Mouse (Mus musculus) intestine, postnatal 0 days (tissue): ENCODE measurements around the gene Mtg1. TPM values are rescaled to one million over a fixed set of nuclear protein-coding genes. Genes with fewer than 3 reads are reported as not detected.

ENCODE experiments used
- ATAC-seq: fragments of 200-750 bp; cut with Nextera tagmentation; 2 replicates; pipeline ENCODE4 v1.8.0; 2017; ENCODE audit warnings: mild to moderate bottlenecking, moderate TSS enrichment, moderate library complexity
- H3K27ac ChIP-seq: fragments of 300-500 bp; sonication (generic); 2 replicates; pipeline ENCODE4 v1.5.1; 2014; ENCODE audit warnings: mild to moderate bottlenecking, low read depth, low read length, moderate library complexity
- H3K27me3 ChIP-seq: fragments of 300-500 bp; sonication (generic); replicated peaks from 2 replicates; pipeline ENCODE4 v1.6.1; 2014; ENCODE audit warnings: low read length, mixed read lengths; ENCODE audit not compliant: control insufficient read depth, insufficient read depth
- H3K36me3 ChIP-seq: fragments of 300-500 bp; sonication (generic); 2 replicates; pipeline ENCODE4 v1.6.1; 2014; ENCODE audit warnings: mild to moderate bottlenecking, moderate library complexity; ENCODE audit not compliant: control insufficient read depth, insufficient read depth
- H3K4me1 ChIP-seq: fragments of 300-500 bp; sonication (generic); replicated peaks from 2 replicates; pipeline ENCODE4 v1.6.1; 2014; ENCODE audit warnings: antibody characterized with exemption, low read length, mixed read lengths; ENCODE audit not compliant: control insufficient read depth, insufficient read depth
- H3K4me2 ChIP-seq: fragments of 300-500 bp; sonication (generic); replicated peaks from 2 replicates; pipeline ENCODE4 v1.6.1; 2014; ENCODE audit warnings: low read depth, mild to moderate bottlenecking, moderate library complexity
- H3K4me3 ChIP-seq: fragments of 300-500 bp; sonication (generic); 2 replicates; pipeline ENCODE4 v1.5.1; 2014; ENCODE audit warnings: low read depth, low read length
- H3K9ac ChIP-seq: fragments of 300-500 bp; sonication (generic); 2 replicates; pipeline ENCODE4 v1.6.1; 2014; ENCODE audit warnings: mild to moderate bottlenecking, low read depth, low read length
- H3K9me3 ChIP-seq: fragments of 300-500 bp; sonication (generic); 2 replicates; pipeline ENCODE4 v1.6.1; 2016; ENCODE audit warnings: mixed run types; ENCODE audit not compliant: control insufficient read depth
- CTCF ChIP-seq: sonication (generic); IDR thresholded peaks from 2 replicates; pipeline ENCODE4 v1.5.1; 2016; ENCODE audit warnings: low read depth, mild to moderate bottlenecking, control low read depth, antibody characterized with exemption, moderate library complexity
- WGBS: fragments of 180-500 bp; shearing (Covaris S2); extraction: QIAGEN DNeasy Blood & Tissue Kit; methylation state at CpG from one replicate; pipeline ENCODE4 v1.1.7; 2014; 5-methylcytosine and 5-hydroxymethylcytosine counted together
- polyA plus RNA-seq: library from polyadenylated mRNA; unstranded; fragments of >200 nt; fragmentation: Nextera tagmentation; extraction: Ambion mirVana; gene quantifications from 2 replicates; pipeline ENCODE4 v1.2.1, GENCODE M21; 2015

The Mtg1 gene
- polyA plus RNA-seq, 1 experiment from 2014 or later: 15.7 TPM

GRCm38 (mm10) chr7:140192445-140192844 lies 55.1 kb downstream of the Mtg1 start:
- TF ChIP-seq CTCF: no peak
- WGBS: 41% methylated on average over 2 of the region's 2 CpGs
- H3K27ac ChIP-seq: no peak overlapping the region

GRCm38 (mm10) chr7:140192851-140193250 lies 55.5 kb downstream of the Mtg1 start:
- no peaks in the 10 kb centered on the region for H3K27me3 ChIP-seq
- no peak for ATAC-seq
- H3K4me1 ChIP-seq: no peaks in the 10 kb centered on the region
- no peaks in the 10 kb centered on the region for H3K9me3 ChIP-seq
- no peak overlapping the region for H3K9ac ChIP-seq
- no peak overlapping the region for H3K4me3 ChIP-seq
- H3K36me3 ChIP-seq: no peaks in the 10 kb centered on the region
- TF ChIP-seq CTCF: no peak
- H3K27ac ChIP-seq: no peak overlapping the region
- 75% methylated on average over 2 of the region's 2 CpGs for WGBS
- H3K4me2 ChIP-seq: no peak overlapping the region

More at GRCm38 (mm10) chr7:140192445-140192844, 55.1 kb downstream of the Mtg1 start:
- Histone ChIP-seq H3K9ac (no peak overlapping the region), H3K27me3 (no peaks in the 10 kb centered on the region), H3K4me2 (no peak overlapping the region), H3K36me3 (no peaks in the 10 kb centered on the region), H3K4me1 (no peaks in the 10 kb centered on the region), H3K9me3 (no peaks in the 10 kb centered on the region), H3K4me3 (no peak overlapping the region)
- no peak for ATAC-seq

- Histone ChIP-seq H3K4me1 (no peaks in the 10 kb centered on the region), H3K27me3 (no peaks in the 10 kb centered on the region), H3K9ac (no peak overlapping the region), H3K36me3 (no peaks in the 10 kb centered on the region), H3K27ac (no peak overlapping the region), H3K4me3 (no peak overlapping the region), H3K9me3 (no peaks in the 10 kb centered on the region), H3K4me2 (no peak overlapping the region)
- ATAC-seq: no peak
- WGBS: 88% methylated on average over 4 of the region's 4 CpGs
- TF ChIP-seq CTCF: no peak
These were observed 56.7 kb downstream of the Mtg1 start for GRCm38 (mm10) chr7:140194031-140194430.

- Histone ChIP-seq H3K4me1 (no peaks in the 10 kb centered on the region), H3K4me2 (no peak overlapping the region), H3K27me3 (no peaks in the 10 kb centered on the region), H3K4me3 (no peak overlapping the region), H3K9ac (no peak overlapping the region), H3K36me3 (no peaks in the 10 kb centered on the region), H3K9me3 (no peaks in the 10 kb centered on the region), H3K27ac (no peak overlapping the region)
- no peak for TF ChIP-seq CTCF
- WGBS: 74% methylated on average over 8 of the region's 8 CpGs
- no peak for ATAC-seq
These were observed 58.6 kb downstream of the Mtg1 start for GRCm38 (mm10) chr7:140196002-140196401.

Other genes with a start within 250 kb of the Mtg1 start
- 0.08 and 0.23 TPM in 2 replicates for gene Kndc1, start 242.9 kb upstream of the Mtg1 start, polyA plus RNA-seq
- not detected in 2 replicates for gene Utf1, start 193.8 kb upstream of the Mtg1 start, polyA plus RNA-seq
- gene 6430531B16Rik, start 158.8 kb upstream of the Mtg1 start, polyA plus RNA-seq: 0.16 TPM in 1 of 2 replicates, not detected in the other
- 0.29 and 0.52 TPM in 2 replicates for gene Adam8, start 145.0 kb upstream of the Mtg1 start, polyA plus RNA-seq
- 16.0 and 17.6 TPM in 2 replicates for gene Zfp511, start 101.2 kb upstream of the Mtg1 start, polyA plus RNA-seq
- 12.3 and 13.0 TPM in 2 replicates for gene Tubgcp2, start 100.9 kb upstream of the Mtg1 start, polyA plus RNA-seq
- gene Msx3, start 88.5 kb upstream of the Mtg1 start, polyA plus RNA-seq: not detected in 2 replicates
- gene Caly, start 55.0 kb upstream of the Mtg1 start, polyA plus RNA-seq: 3.7 and 3.9 TPM in 2 replicates
- gene Prap1, start 44.2 kb upstream of the Mtg1 start, polyA plus RNA-seq: 4,234 and 4,267 TPM in 2 replicates
- gene Fuom, start 35.1 kb upstream of the Mtg1 start, polyA plus RNA-seq: 138 and 139 TPM in 2 replicates
- 25.8 and 28.5 TPM in 2 replicates for gene Paox, start 21.8 kb upstream of the Mtg1 start, polyA plus RNA-seq
- 153 and 161 TPM in 2 replicates for gene Echs1, start 21.1 kb upstream of the Mtg1 start, polyA plus RNA-seq
- 0.92 and 0.99 TPM in 2 replicates for gene Sprn, start 17.3 kb downstream of the Mtg1 start, polyA plus RNA-seq
- gene Olfr522, start 27.2 kb downstream of the Mtg1 start, polyA plus RNA-seq: not detected in 2 replicates
- gene Olfr523, start 35.7 kb downstream of the Mtg1 start, polyA plus RNA-seq: not detected in 2 replicates
- not detected in 2 replicates for gene Olfr524, start 68.4 kb downstream of the Mtg1 start, polyA plus RNA-seq
- gene Cd163l1, start 80.7 kb downstream of the Mtg1 start, polyA plus RNA-seq: 0.16 and 0.22 TPM in 2 replicates
- gene 5830411N06Rik, start 109.7 kb downstream of the Mtg1 start, polyA plus RNA-seq: not detected in 2 replicates
- not detected in 2 replicates for gene Olfr525, start 183.3 kb downstream of the Mtg1 start, polyA plus RNA-seq
- gene Olfr527, start 196.5 kb downstream of the Mtg1 start, polyA plus RNA-seq: not detected in 2 replicates
- gene Olfr60, start 224.1 kb downstream of the Mtg1 start, polyA plus RNA-seq: not detected in 2 replicates
- not detected in 2 replicates for gene Olfr530, start 238.8 kb downstream of the Mtg1 start, polyA plus RNA-seq